Mouse (Mus musculus): ENCODE measurements at regions not wholly inside any gene's neighbourhood (a gene's known extent, or its start where the extent isn't known, plus 50 kb on each side); places are given as distances from the start of the nearest gene placed in this dataset.

- no peak for DNase-seq (ENCODE audit: low spot score)
- Histone ChIP-seq H3K4me3 (ENCODE audit: low read depth, low read length) (no peak overlapping the region), H3K9ac (replicated peaks; ENCODE audit: low read length, poor library complexity, severe bottlenecking) (no peak overlapping the region), H3K27ac (ENCODE audit: low read depth, low read length) (no peak overlapping the region), H3K4me2 (ENCODE audit: low read depth, low read length, poor library complexity, severe bottlenecking) (no peak overlapping the region), H3K9me3 (ENCODE audit: low read length) (no peaks in the 10 kb centered on the region), H3K4me1 (ENCODE audit: insufficient read depth, low read length) (peaks cover 11% of the 10 kb centered on the region), H3K27me3 (ENCODE audit: insufficient read depth, low read length) (no peaks in the 10 kb centered on the region), H3K36me3 (ENCODE audit: insufficient read depth, low read length) (no peaks in the 10 kb centered on the region)
- no peak for ATAC-seq (ENCODE audit: low FRiP score)
- over 99% methylated on average over 5 of the region's 5 CpGs for WGBS
- peak; percentile 43 for TF ChIP-seq CTCF (IDR thresholded peaks at IDR 0.05)
These were observed 160.2 kb downstream of the Mycn start for GRCm38 (mm10) chr12:12781526-12781925.

- no peak for TF ChIP-seq CTCF (IDR thresholded peaks at IDR 0.05)
- Histone ChIP-seq H3K4me2 (ENCODE audit: low read depth, low read length, poor library complexity, severe bottlenecking) (no peak overlapping the region), H3K4me3 (ENCODE audit: low read depth, low read length) (no peak overlapping the region), H3K4me1 (ENCODE audit: insufficient read depth, low read length) (peaks cover 5% of the 10 kb centered on the region; the same call in 1 of the 2 replicates), H3K9me3 (ENCODE audit: low read length) (no peaks in the 10 kb centered on the region), H3K27me3 (ENCODE audit: insufficient read depth, low read length) (no peaks in the 10 kb centered on the region), H3K36me3 (ENCODE audit: insufficient read depth, low read length) (no peaks in the 10 kb centered on the region), H3K27ac (ENCODE audit: low read depth, low read length) (no peak overlapping the region), H3K9ac (replicated peaks; ENCODE audit: low read length, poor library complexity, severe bottlenecking) (no peak overlapping the region)
- WGBS: 31% methylated on average over 4 of the region's 4 CpGs
- DNase-seq (ENCODE audit: low spot score) (no peak), ATAC-seq (ENCODE audit: low FRiP score) (no peak)
These were observed 163.0 kb downstream of the Mycn start for GRCm38 (mm10) chr12:12778563-12779256.

- H3K4me2 ChIP-seq (ENCODE audit: low read depth, low read length, poor library complexity, severe bottlenecking): no peak overlapping the region
- no peaks in the 10 kb centered on the region for H3K36me3 ChIP-seq (ENCODE audit: insufficient read depth, low read length)
- H3K9ac ChIP-seq (replicated peaks; ENCODE audit: low read length, poor library complexity, severe bottlenecking): no peak overlapping the region
- H3K4me1 ChIP-seq (ENCODE audit: insufficient read depth, low read length): no peaks in the 10 kb centered on the region
- ATAC-seq (ENCODE audit: low FRiP score): no peak
- no peak overlapping the region for H3K27ac ChIP-seq (ENCODE audit: low read depth, low read length)
- no peak for TF ChIP-seq CTCF (IDR thresholded peaks at IDR 0.05)
- DNase-seq (ENCODE audit: low spot score): no peak
- no peaks in the 10 kb centered on the region for H3K27me3 ChIP-seq (ENCODE audit: insufficient read depth, low read length)
- no peaks in the 10 kb centered on the region for H3K9me3 ChIP-seq (ENCODE audit: low read length)
- WGBS: 86% methylated on average over 8 of the region's 8 CpGs
- no peak overlapping the region for H3K4me3 ChIP-seq (ENCODE audit: low read depth, low read length)
These were observed 164.3 kb downstream of the Mycn start for GRCm38 (mm10) chr12:12777422-12777821.

- Histone ChIP-seq H3K4me2 (ENCODE audit: low read depth, low read length, poor library complexity, severe bottlenecking) (no peak overlapping the region), H3K9me3 (ENCODE audit: low read length) (no peaks in the 10 kb centered on the region), H3K4me1 (ENCODE audit: insufficient read depth, low read length) (no peaks in the 10 kb centered on the region), H3K4me3 (ENCODE audit: low read depth, low read length) (no peak overlapping the region), H3K27me3 (ENCODE audit: insufficient read depth, low read length) (no peaks in the 10 kb centered on the region), H3K36me3 (ENCODE audit: insufficient read depth, low read length) (no peaks in the 10 kb centered on the region), H3K9ac (replicated peaks; ENCODE audit: low read length, poor library complexity, severe bottlenecking) (no peak overlapping the region), H3K27ac (ENCODE audit: low read depth, low read length) (no peak overlapping the region)
- DNase-seq (ENCODE audit: low spot score): no peak
- ATAC-seq (ENCODE audit: low FRiP score): no peak
- 60% methylated on average over 6 of the region's 6 CpGs for WGBS
- no peak for TF ChIP-seq CTCF (IDR thresholded peaks at IDR 0.05)
These were observed 164.9 kb downstream of the Mycn start for GRCm38 (mm10) chr12:12776783-12777182.

GRCm38 (mm10) chr12:12770970-12771369 is 170.7 kb downstream of the Mycn start:
- H3K27me3 ChIP-seq (ENCODE audit: insufficient read depth, low read length): no peaks in the 10 kb centered on the region
- H3K36me3 ChIP-seq (ENCODE audit: insufficient read depth, low read length): no peaks in the 10 kb centered on the region
- DNase-seq (ENCODE audit: low spot score) (no peak), ATAC-seq (ENCODE audit: low FRiP score) (no peak)
- H3K9me3 ChIP-seq (ENCODE audit: low read length): no peaks in the 10 kb centered on the region
- H3K27ac ChIP-seq (ENCODE audit: low read depth, low read length): no peak overlapping the region
- no peak overlapping the region for H3K4me3 ChIP-seq (ENCODE audit: low read depth, low read length)
- WGBS: 50% methylated on average over 4 of the region's 4 CpGs
- H3K9ac ChIP-seq (replicated peaks; ENCODE audit: low read length, poor library complexity, severe bottlenecking): no peak overlapping the region
- H3K4me2 ChIP-seq (ENCODE audit: low read depth, low read length, poor library complexity, severe bottlenecking): no peak overlapping the region
- no peak for TF ChIP-seq CTCF (IDR thresholded peaks at IDR 0.05)
- H3K4me1 ChIP-seq (ENCODE audit: insufficient read depth, low read length): peaks cover 4% of the 10 kb centered on the region; the same call in 1 of the 2 replicates

- H3K4me3 ChIP-seq (ENCODE audit: low read depth, low read length): no peak overlapping the region
- no peak overlapping the region for H3K27ac ChIP-seq (ENCODE audit: low read depth, low read length)
- no peak for DNase-seq (ENCODE audit: low spot score)
- H3K9me3 ChIP-seq (ENCODE audit: low read length): no peaks in the 10 kb centered on the region
- H3K36me3 ChIP-seq (ENCODE audit: insufficient read depth, low read length): no peaks in the 10 kb centered on the region
- no peak overlapping the region for H3K4me2 ChIP-seq (ENCODE audit: low read depth, low read length, poor library complexity, severe bottlenecking)
- no peak for TF ChIP-seq CTCF (IDR thresholded peaks at IDR 0.05)
- no peak overlapping the region for H3K9ac ChIP-seq (replicated peaks; ENCODE audit: low read length, poor library complexity, severe bottlenecking)
- 33% methylated on average over 8 of the region's 11 CpGs for WGBS
- no peaks in the 10 kb centered on the region for H3K27me3 ChIP-seq (ENCODE audit: insufficient read depth, low read length)
- 0 out of 2 replicates have a peak, but pooled peaks have one; percentile 56 for ATAC-seq (ENCODE audit: low FRiP score)
- peaks cover 4% of the 10 kb centered on the region; the same call in 1 of the 2 replicates for H3K4me1 ChIP-seq (ENCODE audit: insufficient read depth, low read length)
These were observed 175.0 kb downstream of the Mycn start for GRCm38 (mm10) chr12:12766510-12767304.
